Mouse (Mus musculus): ENCODE measurements at regions not wholly inside any gene's neighbourhood (a gene's known extent, or its start where the extent isn't known, plus 50 kb on each side); places are given as distances from the start of the nearest gene placed in this dataset.
"Not testable (repeated sequence)": the region's sequence is repeated elsewhere in the genome, so short reads cannot be mapped to it uniquely, and the experiment has no call there.

- no peak overlapping the region for H3K4me2 ChIP-seq
- no peaks in the 10 kb centered on the region for H3K9me3 ChIP-seq (replicated peaks)
- 71% methylated on average over 9 of the region's 9 CpGs for WGBS (ENCODE audit: insufficient replicate concordance)
- H3K36me3 ChIP-seq (replicated peaks): no peaks in the 10 kb centered on the region
- H3K27me3 ChIP-seq: no peaks in the 10 kb centered on the region
- H3K4me1 ChIP-seq (replicated peaks): no peaks in the 10 kb centered on the region
- no peak for ATAC-seq (ENCODE audit: insufficient read depth)
- H3K9ac ChIP-seq: no peak overlapping the region
- no peak overlapping the region for H3K4me3 ChIP-seq (replicated peaks)
- H3K27ac ChIP-seq (replicated peaks): no peak overlapping the region
These were observed 83.8 kb upstream of the Enpep start for GRCm38 (mm10) chr3:129416337-129416736.

- not testable (repeated sequence) for ATAC-seq (ENCODE audit: insufficient read depth); H3K4me3 ChIP-seq (replicated peaks); H3K9ac ChIP-seq; H3K9me3 ChIP-seq (replicated peaks); H3K36me3 ChIP-seq (replicated peaks); H3K27ac ChIP-seq (replicated peaks); H3K4me2 ChIP-seq; H3K27me3 ChIP-seq; H3K4me1 ChIP-seq (replicated peaks)
- WGBS (ENCODE audit: insufficient replicate concordance): 48% methylated on average over 9 of the region's 10 CpGs
These were observed 89.2 kb upstream of the Enpep start for GRCm38 (mm10) chr3:129421620-129422239.

GRCm38 (mm10) chr3:129428750-129429149, 96.2 kb upstream of the Enpep start:
- 72% methylated on average over 2 of the region's 2 CpGs for WGBS (ENCODE audit: insufficient replicate concordance)

GRCm38 (mm10) chr3:129429161-129430111, 96.9 kb upstream of the Enpep start:
- peak; percentile 44; the same call in 1 of the 2 replicates for ATAC-seq (ENCODE audit: insufficient read depth)
- no peak overlapping the region for H3K4me2 ChIP-seq
- H3K36me3 ChIP-seq (replicated peaks): no peaks in the 10 kb centered on the region
- H3K4me3 ChIP-seq (replicated peaks): no peak overlapping the region
- H3K4me1 ChIP-seq (replicated peaks): no peaks in the 10 kb centered on the region
- H3K27me3 ChIP-seq: no peaks in the 10 kb centered on the region
- 58% methylated on average over 8 of the region's 8 CpGs for WGBS (ENCODE audit: insufficient replicate concordance)
- no peaks in the 10 kb centered on the region for H3K9me3 ChIP-seq (replicated peaks)
- no peak overlapping the region for H3K27ac ChIP-seq (replicated peaks)
- H3K9ac ChIP-seq: no peak overlapping the region

More at GRCm38 (mm10) chr3:129428750-129429149, 96.2 kb upstream of the Enpep start:
- Histone ChIP-seq H3K27me3 (no peaks in the 10 kb centered on the region), H3K9ac (no peak overlapping the region), H3K9me3 (replicated peaks) (no peaks in the 10 kb centered on the region), H3K4me2 (no peak overlapping the region), H3K4me3 (replicated peaks) (no peak overlapping the region), H3K36me3 (replicated peaks) (no peaks in the 10 kb centered on the region), H3K4me1 (replicated peaks) (no peaks in the 10 kb centered on the region), H3K27ac (replicated peaks) (no peak overlapping the region)
- ATAC-seq (ENCODE audit: insufficient read depth): no peak

- WGBS (ENCODE audit: insufficient replicate concordance): 52% methylated on average over 11 of the region's 11 CpGs
These were observed 98.1 kb upstream of the Elovl6 start for GRCm38 (mm10) chr3:129434056-129434455.

GRCm38 (mm10) chr3:129437687-129438086, 94.5 kb upstream of the Elovl6 start:
- no peak overlapping the region for H3K4me2 ChIP-seq
- peak; percentile 58; the same call in 1 of the 2 replicates for ATAC-seq (ENCODE audit: insufficient read depth)
- H3K4me3 ChIP-seq (replicated peaks): no peak overlapping the region
- no peaks in the 10 kb centered on the region; the same call in 1 of the 2 replicates for H3K4me1 ChIP-seq (replicated peaks)
- no peak overlapping the region for H3K27ac ChIP-seq (replicated peaks)
- H3K9ac ChIP-seq: no peak overlapping the region
- H3K36me3 ChIP-seq (replicated peaks): no peaks in the 10 kb centered on the region
- no peaks in the 10 kb centered on the region; the same call in 1 of the 2 replicates for H3K9me3 ChIP-seq (replicated peaks)
- 58% methylated on average over 6 of the region's 6 CpGs for WGBS (ENCODE audit: insufficient replicate concordance)
- H3K27me3 ChIP-seq: no peaks in the 10 kb centered on the region

More at GRCm38 (mm10) chr3:129434056-129434455, 98.1 kb upstream of the Elovl6 start:
- Histone ChIP-seq H3K36me3 (replicated peaks) (no peaks in the 10 kb centered on the region), H3K4me3 (replicated peaks) (no peak overlapping the region), H3K4me2 (no peak overlapping the region), H3K4me1 (replicated peaks) (no peaks in the 10 kb centered on the region; the same call in 1 of the 2 replicates), H3K27me3 (no peaks in the 10 kb centered on the region), H3K9me3 (replicated peaks) (no peaks in the 10 kb centered on the region), H3K27ac (replicated peaks) (no peak overlapping the region), H3K9ac (no peak overlapping the region; the same call in 1 of the 2 replicates)
- no peak for ATAC-seq (ENCODE audit: insufficient read depth)

- H3K27me3 ChIP-seq: no peaks in the 10 kb centered on the region
- H3K9me3 ChIP-seq (replicated peaks): no peaks in the 10 kb centered on the region; the same call in 1 of the 2 replicates
- ATAC-seq (ENCODE audit: insufficient read depth): no peak
- WGBS (ENCODE audit: insufficient replicate concordance): 53% methylated on average over 5 of the region's 5 CpGs
- no peak overlapping the region for H3K4me3 ChIP-seq (replicated peaks)
- no peaks in the 10 kb centered on the region; the same call in 1 of the 2 replicates for H3K4me1 ChIP-seq (replicated peaks)
- H3K36me3 ChIP-seq (replicated peaks): no peaks in the 10 kb centered on the region
- H3K27ac ChIP-seq (replicated peaks): no peak overlapping the region
- H3K9ac ChIP-seq: no peak overlapping the region
- no peak overlapping the region for H3K4me2 ChIP-seq
These were observed 89.4 kb upstream of the Elovl6 start for GRCm38 (mm10) chr3:129442756-129443155.

- Histone ChIP-seq H3K4me3 (replicated peaks) (no peak overlapping the region), H3K27ac (replicated peaks) (no peak overlapping the region), H3K4me1 (replicated peaks) (no peaks in the 10 kb centered on the region), H3K4me2 (no peak overlapping the region), H3K36me3 (replicated peaks) (no peaks in the 10 kb centered on the region), H3K27me3 (no peaks in the 10 kb centered on the region), H3K9me3 (replicated peaks) (no peaks in the 10 kb centered on the region; the same call in 1 of the 2 replicates), H3K9ac (no peak overlapping the region)
- no peak for ATAC-seq (ENCODE audit: insufficient read depth)
- WGBS (ENCODE audit: insufficient replicate concordance): 84% methylated on average over 3 of the region's 3 CpGs
These were observed 87.9 kb upstream of the Elovl6 start for GRCm38 (mm10) chr3:129444221-129444620.

- Histone ChIP-seq H3K27me3 (no peaks in the 10 kb centered on the region), H3K4me2 (no peak overlapping the region), H3K9me3 (replicated peaks) (no peaks in the 10 kb centered on the region), H3K27ac (replicated peaks) (no peak overlapping the region), H3K9ac (no peak overlapping the region), H3K4me1 (replicated peaks) (no peaks in the 10 kb centered on the region), H3K36me3 (replicated peaks) (no peaks in the 10 kb centered on the region), H3K4me3 (replicated peaks) (no peak overlapping the region)
- ATAC-seq (ENCODE audit: insufficient read depth): no peak
- WGBS (ENCODE audit: insufficient replicate concordance): 64% methylated on average over 6 of the region's 6 CpGs
These were observed 86.2 kb upstream of the Elovl6 start for GRCm38 (mm10) chr3:129445961-129446360.

GRCm38 (mm10) chr3:129449928-129450327, 82.2 kb upstream of the Elovl6 start:
- Histone ChIP-seq H3K27ac (replicated peaks) (no peak overlapping the region), H3K4me3 (replicated peaks) (no peak overlapping the region), H3K27me3 (no peaks in the 10 kb centered on the region), H3K4me1 (replicated peaks) (no peaks in the 10 kb centered on the region), H3K9ac (no peak overlapping the region), H3K4me2 (no peak overlapping the region), H3K9me3 (replicated peaks) (no peaks in the 10 kb centered on the region), H3K36me3 (replicated peaks) (no peaks in the 10 kb centered on the region)
- no peak for ATAC-seq (ENCODE audit: insufficient read depth)
- WGBS (ENCODE audit: insufficient replicate concordance): 57% methylated on average over 4 of the region's 4 CpGs

GRCm38 (mm10) chr3:129450671-129451070, 81.5 kb upstream of the Elovl6 start:
- Histone ChIP-seq H3K9ac (no peak overlapping the region), H3K36me3 (replicated peaks) (no peaks in the 10 kb centered on the region), H3K4me1 (replicated peaks) (no peaks in the 10 kb centered on the region), H3K4me2 (no peak overlapping the region), H3K4me3 (replicated peaks) (no peak overlapping the region), H3K27me3 (no peaks in the 10 kb centered on the region), H3K27ac (replicated peaks) (no peak overlapping the region), H3K9me3 (replicated peaks) (no peaks in the 10 kb centered on the region)
- 64% methylated on average over 5 of the region's 5 CpGs for WGBS (ENCODE audit: insufficient replicate concordance)
- ATAC-seq (ENCODE audit: insufficient read depth): no peak
